Mouse (Mus musculus) neural tube, embryonic 12.5 days (tissue): Measurements from ENCODE around the gene Lce3d. TPM values are rescaled to one million over a fixed set of nuclear protein-coding genes. Genes with fewer than 3 reads are reported as not detected.

ENCODE experiments used
- ATAC-seq: fragments of 200-750 bp; cut with Nextera tagmentation; 2 replicates; pipeline ENCODE4 v1.8.0; 2017; ENCODE audit warnings: low read depth, mild to moderate bottlenecking, moderate TSS enrichment, moderate library complexity; ENCODE audit not compliant: low FRiP score
- H3K27ac ChIP-seq: fragments of 300-500 bp; sonication (generic); 2 replicates; pipeline ENCODE4 v1.5.1; 2016
- H3K27me3 ChIP-seq: fragments of 300-500 bp; sonication (generic); replicated peaks from 2 replicates; pipeline ENCODE4 v1.6.1; 2016; ENCODE audit warnings: mild to moderate bottlenecking
- H3K36me3 ChIP-seq: fragments of 300-500 bp; sonication (generic); 2 replicates; pipeline ENCODE4 v1.6.1; 2016; ENCODE audit warnings: mild to moderate bottlenecking
- H3K4me1 ChIP-seq: fragments of 300-500 bp; sonication (generic); 2 replicates; pipeline ENCODE4 v1.6.1; 2016
- H3K4me2 ChIP-seq: fragments of 300-500 bp; sonication (generic); replicated peaks from 2 replicates; pipeline ENCODE4 v1.6.1; 2016; ENCODE audit warnings: mild to moderate bottlenecking
- H3K4me3 ChIP-seq: fragments of 300-500 bp; sonication (generic); 2 replicates; pipeline ENCODE4 v1.5.1; 2016
- H3K9ac ChIP-seq: fragments of 300-500 bp; sonication (generic); 2 replicates; pipeline ENCODE4 v1.6.1; 2016; ENCODE audit warnings: mild to moderate bottlenecking
- H3K9me3 ChIP-seq: fragments of 300-500 bp; sonication (generic); 2 replicates; pipeline ENCODE4 v1.6.1; 2016; ENCODE audit warnings: mild to moderate bottlenecking
- WGBS: fragments of 180-500 bp; shearing (Covaris S2); methylation state at CpG from one replicate; pipeline ENCODE4 v1.1.7; 2016; 5-methylcytosine and 5-hydroxymethylcytosine counted together
- polyA plus RNA-seq: library from polyadenylated mRNA; unstranded; fragments of >200 nt; fragmentation: Nextera tagmentation; extraction: Ambion mirVana; gene quantifications from 2 replicates; pipeline ENCODE4 v1.2.1, GENCODE M21; 2016

Lce3d gene
- not detected in 2 replicates for polyA plus RNA-seq

- Histone ChIP-seq H3K9me3 (no peaks in the 10 kb centered on the region), H3K36me3 (no peaks in the 10 kb centered on the region), H3K27me3 (no peaks in the 10 kb centered on the region), H3K4me3 (no peak within 1 kb of the TSS), H3K9ac (no peak within 1 kb of the TSS), H3K4me1 (no peaks in the 10 kb centered on the region), H3K27ac (no peak within 1 kb of the TSS), H3K4me2 (no peak within 1 kb of the TSS)
- no peak for ATAC-seq
- WGBS, result 92% methylated on average over 1 of the region's 1 CpGs
Measured at GRCm38 (mm10) chr3:92957090-92957489, at the start of gene Lce3d. Gene Lce3d, plus strand, starts transcription at chr3:92957390.

DNA sequence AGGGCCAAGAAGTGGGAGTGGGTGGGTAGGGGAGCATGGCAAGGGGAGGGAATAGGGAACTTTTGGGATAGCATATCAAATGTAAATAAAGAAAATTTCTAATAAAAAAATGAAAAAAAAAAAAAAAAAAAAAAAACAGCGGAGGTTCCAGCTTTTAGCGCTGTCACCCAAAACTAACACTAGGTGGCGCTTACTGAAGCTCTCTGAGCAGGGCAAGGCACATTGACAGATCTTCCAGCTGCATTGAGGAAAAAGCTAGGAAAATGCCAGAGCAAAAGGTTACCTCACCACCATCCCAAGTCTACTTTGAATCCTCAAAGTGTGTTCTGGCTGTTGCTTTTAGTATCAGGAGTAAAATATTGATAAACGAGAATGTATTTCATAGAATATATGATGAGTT is 49.6 kb upstream of the Lce3d start:
- peak; percentile 68; the same call in 1 of the 2 replicates for ATAC-seq
- no peak overlapping the region for H3K27ac ChIP-seq

DNA sequence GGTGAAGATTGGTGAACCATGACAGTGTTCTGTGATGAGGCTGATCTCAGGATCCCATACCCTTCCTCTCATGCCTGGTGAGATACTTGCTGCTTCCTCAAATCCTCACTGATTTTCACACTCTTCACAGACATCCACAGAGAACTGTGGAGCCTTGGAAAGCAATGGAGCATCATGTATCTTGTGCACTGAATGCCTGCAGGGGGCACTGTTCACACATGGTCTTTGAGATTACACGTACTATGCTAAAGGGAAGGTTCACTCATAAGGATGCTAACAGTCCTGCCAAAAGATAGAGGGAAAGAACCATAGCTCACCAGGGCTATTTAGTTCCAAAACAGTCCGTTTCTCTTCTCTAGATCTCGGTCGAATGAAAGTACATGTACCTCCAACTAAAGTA is 36.8 kb upstream of the Lce3d start:
- no peak overlapping the region for H3K9ac ChIP-seq
- no peak overlapping the region for H3K27ac ChIP-seq
- no peak overlapping the region for H3K4me2 ChIP-seq
- no peaks in the 10 kb centered on the region for H3K9me3 ChIP-seq
- 63% methylated on average over 4 of the region's 4 CpGs for WGBS
- H3K4me3 ChIP-seq, result no peak overlapping the region
- no peak for ATAC-seq
- no peaks in the 10 kb centered on the region for H3K27me3 ChIP-seq
- no peaks in the 10 kb centered on the region for H3K4me1 ChIP-seq
- no peaks in the 10 kb centered on the region for H3K36me3 ChIP-seq

More for the DNA sequence above, 49.6 kb upstream of the Lce3d start:
- Histone ChIP-seq H3K4me2 (no peak overlapping the region), H3K4me3 (no peak overlapping the region), H3K36me3 (no peaks in the 10 kb centered on the region), H3K4me1 (no peaks in the 10 kb centered on the region), H3K27me3 (no peaks in the 10 kb centered on the region), H3K9ac (no peak overlapping the region), H3K9me3 (no peaks in the 10 kb centered on the region)
- 30% methylated on average over 4 of the region's 4 CpGs for WGBS

- Histone ChIP-seq H3K4me3 (no peak within 1 kb of the TSS), H3K27ac (no peak within 1 kb of the TSS), H3K9ac (no peak within 1 kb of the TSS), H3K9me3 (no peaks in the 10 kb centered on the region), H3K27me3 (no peaks in the 10 kb centered on the region), H3K4me1 (no peaks in the 10 kb centered on the region), H3K36me3 (no peaks in the 10 kb centered on the region), H3K4me2 (no peak within 1 kb of the TSS)
- 82% methylated on average over 2 of the region's 2 CpGs for WGBS
- no peak for ATAC-seq
Measured at GRCm38 (mm10) chr3:92926130-92926529, 31.1 kb upstream of the Lce3d start, which contains the start of gene Lce3a. Gene Lce3a, minus strand, starts transcription at chr3:92926230.

GRCm38 (mm10) chr3:92932679-92933078 is 24.5 kb upstream of the Lce3d start, which contains the start of gene Lce3b:
Gene Lce3b, plus strand, starts transcription at chr3:92932979.
- Histone ChIP-seq H3K27ac (no peak within 1 kb of the TSS), H3K4me3 (no peak within 1 kb of the TSS), H3K9me3 (no peaks in the 10 kb centered on the region), H3K9ac (no peak within 1 kb of the TSS), H3K27me3 (no peaks in the 10 kb centered on the region), H3K36me3 (no peaks in the 10 kb centered on the region), H3K4me1 (no peaks in the 10 kb centered on the region), H3K4me2 (no peak within 1 kb of the TSS)
- no peak for ATAC-seq
- WGBS, result 71% methylated on average over 2 of the region's 2 CpGs

GRCm38 (mm10) chr3:92944186-92944585 is 13.0 kb upstream of the Lce3d start, which contains the start of gene Lce3c:
Gene Lce3c, plus strand, starts transcription at chr3:92944486.
- H3K27me3 ChIP-seq, result no peaks in the 10 kb centered on the region
- no peak within 1 kb of the TSS for H3K27ac ChIP-seq

GRCm38 (mm10) chr3:92966761-92967160 is 9.6 kb downstream of the Lce3d start, which contains the start of gene Lce3e:
Gene Lce3e, plus strand, starts transcription at chr3:92967061.
- Histone ChIP-seq H3K4me2 (no peak within 1 kb of the TSS), H3K4me3 (no peak within 1 kb of the TSS), H3K36me3 (no peaks in the 10 kb centered on the region), H3K27ac (no peak within 1 kb of the TSS), H3K9ac (no peak within 1 kb of the TSS), H3K4me1 (no peaks in the 10 kb centered on the region), H3K27me3 (no peaks in the 10 kb centered on the region), H3K9me3 (no peaks in the 10 kb centered on the region)
- no peak for ATAC-seq
- WGBS, result 95% methylated on average over 2 of the region's 2 CpGs

More at GRCm38 (mm10) chr3:92944186-92944585, 13.0 kb upstream of the Lce3d start, which contains the start of gene Lce3c:
- H3K4me2 ChIP-seq, result no peak within 1 kb of the TSS
- WGBS, result 86% methylated on average over 1 of the region's 1 CpGs
- H3K9ac ChIP-seq, result no peak within 1 kb of the TSS
- H3K4me3 ChIP-seq, result no peak within 1 kb of the TSS
- ATAC-seq, result no peak
- H3K4me1 ChIP-seq, result no peaks in the 10 kb centered on the region
- no peaks in the 10 kb centered on the region for H3K9me3 ChIP-seq
- no peaks in the 10 kb centered on the region for H3K36me3 ChIP-seq

- no peak overlapping the region for H3K4me3 ChIP-seq
Measured at GRCm38 (mm10) chr3:92978484-92978883, 21.3 kb downstream of the Lce3d start.

GRCm38 (mm10) chr3:92991926-92992325 is 34.7 kb downstream of the Lce3d start, which contains the start of gene Lce3f:
Gene Lce3f, plus strand, starts transcription at chr3:92992226.
- Histone ChIP-seq H3K4me2 (no peak within 1 kb of the TSS), H3K9me3 (no peaks in the 10 kb centered on the region), H3K36me3 (no peaks in the 10 kb centered on the region), H3K4me1 (no peaks in the 10 kb centered on the region), H3K27ac (no peak within 1 kb of the TSS), H3K4me3 (no peak within 1 kb of the TSS), H3K27me3 (no peaks in the 10 kb centered on the region), H3K9ac (no peak within 1 kb of the TSS)
- ATAC-seq, result no peak

More at GRCm38 (mm10) chr3:92978484-92978883, 21.3 kb downstream of the Lce3d start:
- WGBS, result 84% methylated on average over 2 of the region's 2 CpGs
- no peaks in the 10 kb centered on the region for H3K9me3 ChIP-seq
- H3K4me2 ChIP-seq, result no peak overlapping the region
- H3K9ac ChIP-seq, result no peak overlapping the region
- H3K27me3 ChIP-seq, result no peaks in the 10 kb centered on the region
- H3K36me3 ChIP-seq, result no peaks in the 10 kb centered on the region
- ATAC-seq, result no peak
- H3K27ac ChIP-seq, result no peak overlapping the region
- H3K4me1 ChIP-seq, result no peaks in the 10 kb centered on the region

DNA sequence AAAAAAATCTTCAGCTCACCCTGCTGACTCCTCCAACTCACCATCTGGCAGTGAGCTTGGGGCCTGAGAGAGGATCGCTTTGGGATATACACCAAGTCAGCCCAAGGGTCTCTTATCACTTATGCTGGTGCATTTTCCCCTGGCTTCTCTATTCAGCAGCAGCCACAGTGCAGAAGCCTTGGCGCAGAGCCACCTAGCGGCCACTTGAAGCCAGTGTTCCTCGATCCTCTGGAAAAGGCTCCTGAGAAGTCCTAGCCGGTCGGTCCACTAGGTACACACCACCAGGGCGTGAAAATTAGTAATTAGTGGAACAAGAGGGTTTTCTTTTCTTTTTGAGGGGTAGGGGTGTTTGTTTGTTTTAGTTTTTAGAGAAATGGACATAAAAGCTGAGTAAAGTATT is 41.5 kb downstream of the Lce3d start:
- WGBS, result 4% methylated on average over 7 of the region's 7 CpGs
- Histone ChIP-seq H3K9me3 (no peaks in the 10 kb centered on the region), H3K9ac (no peak overlapping the region), H3K4me3 (no peak overlapping the region), H3K36me3 (no peaks in the 10 kb centered on the region), H3K4me1 (no peaks in the 10 kb centered on the region), H3K27ac (no peak overlapping the region), H3K4me2 (no peak overlapping the region), H3K27me3 (no peaks in the 10 kb centered on the region)
- ATAC-seq, result peak; percentile 87

GRCm38 (mm10) chr3:93000621-93001020 is 43.4 kb downstream of the Lce3d start:
- Histone ChIP-seq H3K4me2 (no peak overlapping the region), H3K4me1 (no peaks in the 10 kb centered on the region), H3K27ac (no peak overlapping the region), H3K36me3 (no peaks in the 10 kb centered on the region), H3K9ac (no peak overlapping the region), H3K9me3 (no peaks in the 10 kb centered on the region), H3K4me3 (no peak overlapping the region), H3K27me3 (no peaks in the 10 kb centered on the region)
- ATAC-seq, result no peak
- 84% methylated on average over 3 of the region's 3 CpGs for WGBS

DNA sequence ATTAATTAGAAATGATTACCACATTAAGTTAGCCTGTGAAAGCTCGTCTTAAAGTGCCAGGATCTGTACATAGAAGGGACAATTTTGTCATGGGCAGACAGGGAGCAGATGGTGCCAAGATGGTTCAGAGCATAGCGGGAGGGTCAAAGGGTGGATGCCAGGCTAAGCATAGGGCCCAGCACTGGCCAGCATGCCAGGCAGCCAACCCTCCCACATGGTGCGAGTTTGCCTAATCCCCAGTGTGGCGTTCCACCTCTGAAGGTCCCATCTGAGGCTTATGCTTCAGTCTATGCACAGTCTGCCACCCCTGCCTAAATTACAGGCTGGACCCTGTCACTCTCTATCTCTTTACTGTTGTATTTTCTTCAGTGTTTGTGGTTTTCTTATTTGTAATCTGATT is 45.7 kb downstream of the Lce3d start:
- Histone ChIP-seq H3K4me3 (no peak overlapping the region), H3K27ac (no peak overlapping the region), H3K27me3 (no peaks in the 10 kb centered on the region), H3K9ac (no peak overlapping the region), H3K9me3 (no peaks in the 10 kb centered on the region), H3K4me1 (no peaks in the 10 kb centered on the region), H3K36me3 (no peaks in the 10 kb centered on the region), H3K4me2 (no peak overlapping the region)
- WGBS, result 80% methylated on average over 4 of the region's 4 CpGs
- ATAC-seq, result no peak
